Mouse (Mus musculus): ENCODE results near the gene Wdr31. TPM values are rescaled to one million over a fixed set of nuclear protein-coding genes. Genes with fewer than 3 reads are reported as not detected.
"Not testable (repeated sequence)": the region's sequence is repeated elsewhere in the genome, so short reads cannot be mapped to it uniquely, and the experiment has no call there.

The Wdr31 gene
- polyA plus RNA-seq, 1 experiment from 2014 or later = 6.4 TPM

DNA sequence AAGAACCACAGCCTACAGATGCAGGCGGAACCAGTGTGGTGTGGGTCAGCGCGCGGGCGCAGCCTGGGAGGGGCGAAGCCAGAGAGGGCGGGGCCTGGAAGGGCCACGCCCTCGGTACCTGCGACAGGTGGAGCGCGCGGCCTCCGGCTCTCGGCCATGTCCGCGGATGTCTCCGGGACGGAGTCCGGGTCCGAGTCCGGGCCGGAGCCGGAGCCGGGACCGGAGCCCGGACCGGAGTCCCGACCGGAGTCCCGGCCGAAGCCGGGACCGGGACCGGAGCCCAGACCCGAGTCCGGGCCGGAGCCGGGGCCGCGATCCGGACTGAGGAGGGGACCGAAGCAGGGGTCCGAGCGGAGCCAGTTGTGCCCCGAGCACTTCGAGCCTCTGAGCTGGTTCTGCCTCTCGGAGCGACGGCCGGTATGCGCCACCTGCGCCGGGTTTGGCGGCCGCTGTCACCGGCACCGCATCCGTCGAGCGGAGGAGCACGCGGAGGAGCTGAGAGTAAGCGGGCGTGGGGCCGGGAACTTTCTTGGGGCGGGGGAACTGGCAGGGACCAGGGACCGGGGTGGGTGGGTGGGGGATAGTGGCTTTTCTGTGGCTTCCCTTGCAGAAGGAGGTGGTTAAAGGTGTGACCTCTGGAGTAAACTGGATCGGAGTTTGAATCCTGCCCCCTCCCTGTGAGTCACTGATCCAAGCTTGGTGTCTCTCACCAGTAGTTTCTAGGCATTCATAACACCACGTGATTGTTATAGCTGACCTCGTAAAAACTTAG lies 9.4 kb upstream of the Wdr31 start, which contains the start of gene Bspry:
Gene Bspry (plus strand): TSS at position 117 of the 772 bp plus-strand sequence.
- Histone ChIP-seq H3K9me3 (replicated peaks; ENCODE audit: control insufficient read depth, low read length) (no peaks in the 10 kb centered on the region), H3K4me3 (ENCODE audit: low read depth, low read length) (peak within 1 kb of the TSS; percentile 45), H3K27ac (replicated peaks; ENCODE audit: low read depth, low read length) (no peak within 1 kb of the TSS), H3K4me1 (ENCODE audit: control insufficient read depth, insufficient read depth, low read length) (no peaks in the 10 kb centered on the region), H3K27me3 (ENCODE audit: control insufficient read depth, insufficient read depth, low read length) (peaks cover 8% of the 10 kb centered on the region; the same call in 1 of the 2 replicates), H3K4me2 (ENCODE audit: low read depth, low read length) (peak within 1 kb of the TSS; percentile 78), H3K9ac (replicated peaks; ENCODE audit: low read length) (0 out of 2 replicates have a peak within 1 kb of the TSS, but pooled peaks have one; percentile 2), H3K36me3 (replicated peaks; ENCODE audit: control insufficient read depth, insufficient read depth, low read depth, low read length) (no peaks in the 10 kb centered on the region)
- 3% methylated on average over 67 of the region's 71 CpGs for WGBS
- ATAC-seq (replicated peaks; ENCODE audit: insufficient number of reproducible peaks, low FRiP score, low TSS enrichment, low read depth) (peak; percentile 85), DNase-seq (ENCODE audit: low spot score) (peak; percentile 57)

DNA sequence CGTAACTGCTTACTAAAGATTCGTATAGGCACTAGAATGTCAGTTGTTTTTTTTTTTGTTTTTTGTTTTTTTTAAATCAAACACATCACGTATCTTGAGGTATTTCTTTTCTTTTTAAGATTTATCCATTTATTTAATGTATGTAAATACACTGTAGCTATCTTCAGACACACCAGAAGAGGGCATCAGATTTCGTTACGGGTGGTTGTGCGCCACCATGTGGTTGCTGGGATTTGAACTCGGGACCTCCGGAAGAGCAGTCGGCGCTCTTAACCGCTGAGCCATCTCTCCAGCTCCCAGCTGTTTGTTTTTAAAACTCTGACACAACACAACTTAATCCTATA lies 8.9 kb upstream of the Wdr31 start:
- not testable (repeated sequence) for ATAC-seq (replicated peaks; ENCODE audit: insufficient number of reproducible peaks, low FRiP score, low TSS enrichment, low read depth); H3K9me3 ChIP-seq (replicated peaks; ENCODE audit: control insufficient read depth, low read length); H3K4me1 ChIP-seq (ENCODE audit: control insufficient read depth, insufficient read depth, low read length); H3K36me3 ChIP-seq (replicated peaks; ENCODE audit: control insufficient read depth, insufficient read depth, low read depth, low read length); H3K27me3 ChIP-seq (ENCODE audit: control insufficient read depth, insufficient read depth, low read length); H3K9ac ChIP-seq (replicated peaks; ENCODE audit: low read length); DNase-seq (ENCODE audit: low spot score); H3K27ac ChIP-seq (replicated peaks; ENCODE audit: low read depth, low read length)
- Histone ChIP-seq H3K4me2 (ENCODE audit: low read depth, low read length) (peak overlapping the region; percentile 78), H3K4me3 (ENCODE audit: low read depth, low read length) (peak overlapping the region; percentile 45)
- WGBS = 14% methylated on average over 11 of the region's 11 CpGs

- H3K4me3 ChIP-seq (ENCODE audit: low read depth, low read length) = no peak overlapping the region
- peaks cover 8% of the 10 kb centered on the region; the same call in 1 of the 2 replicates for H3K27me3 ChIP-seq (ENCODE audit: control insufficient read depth, insufficient read depth, low read length)
- no peak overlapping the region for H3K4me2 ChIP-seq (ENCODE audit: low read depth, low read length)
- no peaks in the 10 kb centered on the region for H3K4me1 ChIP-seq (ENCODE audit: control insufficient read depth, insufficient read depth, low read length)
- WGBS = 88% methylated on average over 6 of the region's 6 CpGs
- DNase-seq (ENCODE audit: low spot score) (no peak), ATAC-seq (replicated peaks; ENCODE audit: insufficient number of reproducible peaks, low FRiP score, low TSS enrichment, low read depth) (no peak)
- no peak overlapping the region for H3K27ac ChIP-seq (replicated peaks; ENCODE audit: low read depth, low read length)
- H3K9me3 ChIP-seq (replicated peaks; ENCODE audit: control insufficient read depth, low read length) = no peaks in the 10 kb centered on the region
- no peak overlapping the region for H3K9ac ChIP-seq (replicated peaks; ENCODE audit: low read length)
- no peaks in the 10 kb centered on the region for H3K36me3 ChIP-seq (replicated peaks; ENCODE audit: control insufficient read depth, insufficient read depth, low read depth, low read length)
Measured at GRCm38 (mm10) chr4:62477542-62478244, 7.0 kb upstream of the Wdr31 start.

- Histone ChIP-seq H3K4me1 (ENCODE audit: control insufficient read depth, insufficient read depth, low read length) (no peaks in the 10 kb centered on the region), H3K9me3 (replicated peaks; ENCODE audit: control insufficient read depth, low read length) (no peaks in the 10 kb centered on the region), H3K36me3 (replicated peaks; ENCODE audit: control insufficient read depth, insufficient read depth, low read depth, low read length) (no peaks in the 10 kb centered on the region), H3K27me3 (ENCODE audit: control insufficient read depth, insufficient read depth, low read length) (peaks cover 8% of the 10 kb centered on the region; the same call in 1 of the 2 replicates), H3K4me2 (ENCODE audit: low read depth, low read length) (no peak overlapping the region), H3K4me3 (ENCODE audit: low read depth, low read length) (no peak overlapping the region), H3K9ac (replicated peaks; ENCODE audit: low read length) (no peak overlapping the region), H3K27ac (replicated peaks; ENCODE audit: low read depth, low read length) (no peak overlapping the region)
- no peak for DNase-seq (ENCODE audit: low spot score)
- WGBS = 85% methylated on average over 6 of the region's 6 CpGs
- ATAC-seq (replicated peaks; ENCODE audit: insufficient number of reproducible peaks, low FRiP score, low TSS enrichment, low read depth) = no peak
Measured at GRCm38 (mm10) chr4:62475793-62476192, 5.1 kb upstream of the Wdr31 start.

GRCm38 (mm10) chr4:62475131-62475530 lies 4.4 kb upstream of the Wdr31 start:
- Histone ChIP-seq H3K4me3 (ENCODE audit: low read depth, low read length) (no peak overlapping the region), H3K9me3 (replicated peaks; ENCODE audit: control insufficient read depth, low read length) (no peaks in the 10 kb centered on the region), H3K36me3 (replicated peaks; ENCODE audit: control insufficient read depth, insufficient read depth, low read depth, low read length) (no peaks in the 10 kb centered on the region), H3K4me1 (ENCODE audit: control insufficient read depth, insufficient read depth, low read length) (no peaks in the 10 kb centered on the region), H3K27me3 (ENCODE audit: control insufficient read depth, insufficient read depth, low read length) (peaks cover 5% of the 10 kb centered on the region; the same call in 1 of the 2 replicates), H3K9ac (replicated peaks; ENCODE audit: low read length) (no peak overlapping the region), H3K27ac (replicated peaks; ENCODE audit: low read depth, low read length) (no peak overlapping the region), H3K4me2 (ENCODE audit: low read depth, low read length) (no peak overlapping the region)
- DNase-seq (ENCODE audit: low spot score) = no peak
- WGBS = 88% methylated on average over 2 of the region's 2 CpGs
- ATAC-seq (replicated peaks; ENCODE audit: insufficient number of reproducible peaks, low FRiP score, low TSS enrichment, low read depth) = no peak

DNA sequence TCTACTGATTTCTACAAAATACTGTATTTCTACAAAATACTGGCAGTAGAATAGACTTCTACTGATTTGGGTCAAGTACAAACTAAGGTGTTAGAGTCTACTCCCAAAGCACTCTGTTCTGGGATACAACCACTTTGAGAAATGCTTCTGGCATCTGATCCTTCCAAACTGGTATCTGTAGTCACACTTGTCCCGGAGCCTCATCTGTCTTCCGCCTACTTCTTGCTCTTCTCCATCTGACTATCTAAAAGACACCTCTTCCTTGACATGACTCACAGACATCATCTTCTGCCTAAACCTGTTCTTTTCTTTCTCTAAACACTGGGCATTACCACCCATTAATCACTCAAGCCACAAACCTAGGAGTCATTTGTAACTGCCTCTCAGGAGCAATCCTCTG lies 1.4 kb upstream of the Wdr31 start:
- no peak overlapping the region for H3K4me2 ChIP-seq (ENCODE audit: low read depth, low read length)
- no peaks in the 10 kb centered on the region for H3K27me3 ChIP-seq (ENCODE audit: control insufficient read depth, insufficient read depth, low read length)
- no peaks in the 10 kb centered on the region for H3K4me1 ChIP-seq (ENCODE audit: control insufficient read depth, insufficient read depth, low read length)
- no peak for DNase-seq (ENCODE audit: low spot score)
- no peak overlapping the region for H3K27ac ChIP-seq (replicated peaks; ENCODE audit: low read depth, low read length)
- WGBS = 100% methylated on average over 2 of the region's 2 CpGs
- no peak overlapping the region for H3K4me3 ChIP-seq (ENCODE audit: low read depth, low read length)
- no peak for ATAC-seq (replicated peaks; ENCODE audit: insufficient number of reproducible peaks, low FRiP score, low TSS enrichment, low read depth)
- no peaks in the 10 kb centered on the region for H3K36me3 ChIP-seq (replicated peaks; ENCODE audit: control insufficient read depth, insufficient read depth, low read depth, low read length)
- H3K9ac ChIP-seq (replicated peaks; ENCODE audit: low read length) = no peak overlapping the region
- no peaks in the 10 kb centered on the region for H3K9me3 ChIP-seq (replicated peaks; ENCODE audit: control insufficient read depth, low read length)

DNA sequence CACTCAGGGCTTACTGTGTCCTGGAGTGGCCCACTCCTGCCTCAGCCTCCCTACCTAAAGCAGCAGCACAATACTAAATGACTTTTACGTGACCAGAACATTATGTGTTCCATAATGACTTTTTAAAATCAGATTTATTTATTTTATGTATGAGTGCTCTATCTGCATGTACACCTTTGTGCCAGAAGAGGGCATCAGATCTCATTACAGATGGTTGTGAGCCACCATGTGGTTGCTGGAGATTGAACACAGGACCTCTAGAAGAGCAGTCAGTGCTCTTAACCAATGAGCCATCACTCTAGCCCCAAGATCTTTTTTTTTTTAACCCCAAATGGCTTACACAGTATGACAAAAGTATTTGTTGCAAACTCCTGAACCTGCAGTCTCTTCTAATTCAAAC lies 2.5 kb downstream of the Wdr31 start:
- Histone ChIP-seq H3K4me1 (ENCODE audit: control insufficient read depth, insufficient read depth, low read length) (no peaks in the 10 kb centered on the region), H3K4me2 (ENCODE audit: low read depth, low read length) (no peak overlapping the region), H3K27ac (replicated peaks; ENCODE audit: low read depth, low read length) (no peak overlapping the region), H3K4me3 (ENCODE audit: low read depth, low read length) (no peak overlapping the region), H3K9me3 (replicated peaks; ENCODE audit: control insufficient read depth, low read length) (no peaks in the 10 kb centered on the region), H3K9ac (replicated peaks; ENCODE audit: low read length) (no peak overlapping the region), H3K27me3 (ENCODE audit: control insufficient read depth, insufficient read depth, low read length) (no peaks in the 10 kb centered on the region), H3K36me3 (replicated peaks; ENCODE audit: control insufficient read depth, insufficient read depth, low read depth, low read length) (no peaks in the 10 kb centered on the region)
- ATAC-seq (replicated peaks; ENCODE audit: insufficient number of reproducible peaks, low FRiP score, low TSS enrichment, low read depth) (no peak), DNase-seq (ENCODE audit: low spot score) (no peak)
- 90% methylated on average over 1 of the region's 1 CpGs for WGBS

GRCm38 (mm10) chr4:62463124-62463523 lies 7.6 kb downstream of the Wdr31 start:
- Histone ChIP-seq H3K4me3 (ENCODE audit: low read depth, low read length) (no peak overlapping the region), H3K9me3 (replicated peaks; ENCODE audit: control insufficient read depth, low read length) (no peaks in the 10 kb centered on the region), H3K4me2 (ENCODE audit: low read depth, low read length) (no peak overlapping the region), H3K27me3 (ENCODE audit: control insufficient read depth, insufficient read depth, low read length) (no peaks in the 10 kb centered on the region), H3K9ac (replicated peaks; ENCODE audit: low read length) (no peak overlapping the region), H3K27ac (replicated peaks; ENCODE audit: low read depth, low read length) (no peak overlapping the region), H3K36me3 (replicated peaks; ENCODE audit: control insufficient read depth, insufficient read depth, low read depth, low read length) (no peaks in the 10 kb centered on the region), H3K4me1 (ENCODE audit: control insufficient read depth, insufficient read depth, low read length) (no peaks in the 10 kb centered on the region)
- WGBS = 89% methylated on average over 2 of the region's 2 CpGs
- ATAC-seq (replicated peaks; ENCODE audit: insufficient number of reproducible peaks, low FRiP score, low TSS enrichment, low read depth) (no peak), DNase-seq (ENCODE audit: low spot score) (no peak)
